Mouse (Mus musculus) hindbrain, embryonic 13.5 days (tissue): Measurements from ENCODE around the gene Slc39a10. TPM values are rescaled to one million over a fixed set of nuclear protein-coding genes. Genes with fewer than 3 reads are reported as not detected.

Experiments
- ATAC-seq: fragments of 200-750 bp; cut with Nextera tagmentation; 2 replicates; pipeline ENCODE4 v1.8.0; 2017; ENCODE audit warnings: moderate TSS enrichment; ENCODE audit not compliant: low FRiP score
- H3K27ac ChIP-seq: fragments of 300-500 bp; sonication (generic); 2 replicates; pipeline ENCODE4 v1.5.1; 2015; ENCODE audit warnings: inconsistent platforms, mild to moderate bottlenecking, moderate library complexity
- H3K27me3 ChIP-seq: fragments of 300-500 bp; sonication (generic); 2 replicates; pipeline ENCODE4 v1.6.1; 2015; ENCODE audit warnings: mild to moderate bottlenecking, inconsistent platforms
- H3K36me3 ChIP-seq: fragments of 300-500 bp; sonication (generic); 2 replicates; pipeline ENCODE4 v1.6.1; 2015; ENCODE audit warnings: mild to moderate bottlenecking, inconsistent platforms
- H3K4me1 ChIP-seq: fragments of 300-500 bp; sonication (generic); replicated peaks from 2 replicates; pipeline ENCODE4 v1.6.1; 2015; ENCODE audit warnings: inconsistent platforms
- H3K4me2 ChIP-seq: fragments of 300-500 bp; sonication (generic); 2 replicates; pipeline ENCODE4 v1.6.1; 2015; ENCODE audit warnings: inconsistent platforms, mild to moderate bottlenecking, moderate library complexity
- H3K4me3 ChIP-seq: fragments of 300-500 bp; sonication (generic); 2 replicates; pipeline ENCODE4 v1.5.1; 2015; ENCODE audit warnings: mild to moderate bottlenecking, inconsistent platforms
- H3K9ac ChIP-seq: fragments of 300-500 bp; sonication (generic); 2 replicates; pipeline ENCODE4 v1.6.1; 2015; ENCODE audit warnings: mild to moderate bottlenecking, inconsistent platforms
- H3K9me3 ChIP-seq: fragments of 300-500 bp; sonication (generic); 2 replicates; pipeline ENCODE4 v1.6.1; 2016; ENCODE audit warnings: inconsistent platforms
- WGBS: fragments of 180-500 bp; shearing (Covaris S2); methylation state at CpG from one replicate; pipeline ENCODE4 v1.1.7; 2015; 5-methylcytosine and 5-hydroxymethylcytosine counted together
- polyA plus RNA-seq: library from polyadenylated mRNA; unstranded; fragments of >200 nt; fragmentation: Nextera tagmentation; extraction: Ambion mirVana; gene quantifications from 2 replicates; pipeline ENCODE4 v1.2.1, GENCODE M21; 2015

Slc39a10 gene
- polyA plus RNA-seq, 1 experiment from 2014 or later, result 69.1 TPM

GRCm38 (mm10) chr1:46902102-46902683 lies 9.5 kb upstream of the Slc39a10 start:
- H3K27me3 ChIP-seq, result no peaks in the 10 kb centered on the region
- no peaks in the 10 kb centered on the region for H3K4me1 ChIP-seq
- no peak overlapping the region for H3K4me2 ChIP-seq
- no peaks in the 10 kb centered on the region for H3K36me3 ChIP-seq
- H3K9me3 ChIP-seq, result no peaks in the 10 kb centered on the region
- H3K27ac ChIP-seq, result no peak overlapping the region
- H3K4me3 ChIP-seq, result no peak overlapping the region
- no peak for ATAC-seq
- H3K9ac ChIP-seq, result no peak overlapping the region
- 83% methylated on average over 2 of the region's 2 CpGs for WGBS

- Histone ChIP-seq H3K4me2 (no peak overlapping the region), H3K27ac (no peak overlapping the region), H3K4me1 (no peaks in the 10 kb centered on the region), H3K9ac (no peak overlapping the region), H3K36me3 (no peaks in the 10 kb centered on the region), H3K27me3 (no peaks in the 10 kb centered on the region), H3K4me3 (no peak overlapping the region), H3K9me3 (no peaks in the 10 kb centered on the region)
- ATAC-seq, result no peak
- WGBS, result 24% methylated on average over 7 of the region's 7 CpGs
These were observed 1.7 kb upstream of the Slc39a10 start for GRCm38 (mm10) chr1:46894281-46894842.

GRCm38 (mm10) chr1:46888726-46889125 lies 3.9 kb downstream of the Slc39a10 start:
- Histone ChIP-seq H3K36me3 (no peaks in the 10 kb centered on the region), H3K27ac (no peak overlapping the region), H3K9me3 (no peaks in the 10 kb centered on the region), H3K27me3 (no peaks in the 10 kb centered on the region), H3K4me2 (no peak overlapping the region), H3K4me1 (no peaks in the 10 kb centered on the region; the same call in 1 of the 2 replicates), H3K4me3 (no peak overlapping the region), H3K9ac (no peak overlapping the region)
- WGBS, result 56% methylated on average over 4 of the region's 4 CpGs
- ATAC-seq, result no peak

GRCm38 (mm10) chr1:46888324-46888723 lies 4.3 kb downstream of the Slc39a10 start:
- WGBS, result 50% methylated on average over 2 of the region's 2 CpGs
- no peak overlapping the region for H3K27ac ChIP-seq
- H3K4me2 ChIP-seq, result no peak overlapping the region
- H3K9ac ChIP-seq, result no peak overlapping the region
- H3K27me3 ChIP-seq, result no peaks in the 10 kb centered on the region
- H3K36me3 ChIP-seq, result no peaks in the 10 kb centered on the region
- H3K4me1 ChIP-seq, result no peaks in the 10 kb centered on the region; the same call in 1 of the 2 replicates
- no peaks in the 10 kb centered on the region for H3K9me3 ChIP-seq
- H3K4me3 ChIP-seq, result no peak overlapping the region
- ATAC-seq, result no peak

- ATAC-seq, result no peak
- Histone ChIP-seq H3K4me3 (no peak overlapping the region), H3K27me3 (no peaks in the 10 kb centered on the region), H3K9ac (no peak overlapping the region), H3K4me1 (no peaks in the 10 kb centered on the region; the same call in 1 of the 2 replicates), H3K4me2 (no peak overlapping the region), H3K36me3 (no peaks in the 10 kb centered on the region), H3K27ac (no peak overlapping the region), H3K9me3 (no peaks in the 10 kb centered on the region)
- WGBS, result 19% methylated on average over 6 of the region's 6 CpGs
These were observed 4.7 kb downstream of the Slc39a10 start for GRCm38 (mm10) chr1:46887908-46888307.

GRCm38 (mm10) chr1:46886091-46886490 lies 6.6 kb downstream of the Slc39a10 start:
- H3K4me2 ChIP-seq, result no peak overlapping the region
- WGBS, result 50% methylated on average over 9 of the region's 9 CpGs

GRCm38 (mm10) chr1:46885231-46885630 lies 7.4 kb downstream of the Slc39a10 start:
- ATAC-seq, result no peak

More at GRCm38 (mm10) chr1:46886091-46886490, 6.6 kb downstream of the Slc39a10 start:
- no peak for ATAC-seq
- no peaks in the 10 kb centered on the region for H3K36me3 ChIP-seq
- H3K9me3 ChIP-seq, result no peaks in the 10 kb centered on the region
- H3K9ac ChIP-seq, result no peak overlapping the region
- no peaks in the 10 kb centered on the region; the same call in 1 of the 2 replicates for H3K4me1 ChIP-seq
- H3K27ac ChIP-seq, result no peak overlapping the region
- no peak overlapping the region for H3K4me3 ChIP-seq
- no peaks in the 10 kb centered on the region for H3K27me3 ChIP-seq

GRCm38 (mm10) chr1:46879951-46880350 lies 12.7 kb downstream of the Slc39a10 start:
- Histone ChIP-seq H3K9me3 (no peaks in the 10 kb centered on the region), H3K27ac (no peak overlapping the region), H3K4me2 (no peak overlapping the region), H3K27me3 (no peaks in the 10 kb centered on the region), H3K4me3 (no peak overlapping the region), H3K36me3 (no peaks in the 10 kb centered on the region), H3K9ac (no peak overlapping the region), H3K4me1 (no peaks in the 10 kb centered on the region)
- no peak for ATAC-seq

More at GRCm38 (mm10) chr1:46885231-46885630, 7.4 kb downstream of the Slc39a10 start:
- H3K27me3 ChIP-seq, result no peaks in the 10 kb centered on the region
- H3K9ac ChIP-seq, result no peak overlapping the region
- no peaks in the 10 kb centered on the region for H3K9me3 ChIP-seq
- no peaks in the 10 kb centered on the region for H3K36me3 ChIP-seq
- no peak overlapping the region for H3K27ac ChIP-seq
- no peaks in the 10 kb centered on the region; the same call in 1 of the 2 replicates for H3K4me1 ChIP-seq
- H3K4me3 ChIP-seq, result no peak overlapping the region
- H3K4me2 ChIP-seq, result no peak overlapping the region
- 20% methylated on average over 3 of the region's 3 CpGs for WGBS

- Histone ChIP-seq H3K36me3 (no peaks in the 10 kb centered on the region), H3K4me2 (no peak overlapping the region), H3K27ac (no peak overlapping the region), H3K27me3 (no peaks in the 10 kb centered on the region), H3K9me3 (no peaks in the 10 kb centered on the region), H3K4me3 (no peak overlapping the region), H3K4me1 (no peaks in the 10 kb centered on the region), H3K9ac (no peak overlapping the region)
- WGBS, result 75% methylated on average over 3 of the region's 3 CpGs
- no peak for ATAC-seq
These were observed 18.9 kb downstream of the Slc39a10 start for GRCm38 (mm10) chr1:46873770-46874169.

- no peak for ATAC-seq
- no peak overlapping the region for H3K27ac ChIP-seq
These were observed 22.9 kb downstream of the Slc39a10 start for GRCm38 (mm10) chr1:46869788-46870187.

GRCm38 (mm10) chr1:46864175-46864885 lies 28.3 kb downstream of the Slc39a10 start:
- ATAC-seq, result no peak
- 83% methylated on average over 7 of the region's 7 CpGs for WGBS

More at GRCm38 (mm10) chr1:46869788-46870187, 22.9 kb downstream of the Slc39a10 start:
- Histone ChIP-seq H3K4me3 (no peak overlapping the region), H3K9ac (no peak overlapping the region), H3K4me1 (no peaks in the 10 kb centered on the region), H3K4me2 (no peak overlapping the region), H3K27me3 (no peaks in the 10 kb centered on the region), H3K9me3 (no peaks in the 10 kb centered on the region), H3K36me3 (no peaks in the 10 kb centered on the region)

GRCm38 (mm10) chr1:46863434-46863833 lies 29.2 kb downstream of the Slc39a10 start:
- no peaks in the 10 kb centered on the region for H3K27me3 ChIP-seq
- no peaks in the 10 kb centered on the region for H3K36me3 ChIP-seq
- H3K4me3 ChIP-seq, result no peak overlapping the region
- H3K4me1 ChIP-seq, result no peaks in the 10 kb centered on the region
- H3K9me3 ChIP-seq, result no peaks in the 10 kb centered on the region
- no peak overlapping the region for H3K27ac ChIP-seq
- 93% methylated on average over 2 of the region's 2 CpGs for WGBS
- no peak overlapping the region for H3K4me2 ChIP-seq
- no peak for ATAC-seq
- no peak overlapping the region for H3K9ac ChIP-seq

More at GRCm38 (mm10) chr1:46864175-46864885, 28.3 kb downstream of the Slc39a10 start:
- H3K4me1 ChIP-seq, result no peaks in the 10 kb centered on the region
- H3K36me3 ChIP-seq, result no peaks in the 10 kb centered on the region
- no peaks in the 10 kb centered on the region for H3K27me3 ChIP-seq
- H3K4me2 ChIP-seq, result no peak overlapping the region
- H3K4me3 ChIP-seq, result no peak overlapping the region
- no peak overlapping the region for H3K9ac ChIP-seq
- H3K9me3 ChIP-seq, result no peaks in the 10 kb centered on the region
- no peak overlapping the region for H3K27ac ChIP-seq
